Mouse (Mus musculus) 3T3-L1 (cell line): ENCODE data around the gene Smarcd3.
"Not testable (repeated sequence)": the region's sequence is repeated elsewhere in the genome, so short reads cannot be mapped to it uniquely, and the experiment has no call there.

ENCODE experiments used
- DNase-seq: peaks from one replicate; pipeline ENCODE4 v3.0.0-alpha.2; 2015; ENCODE audit warnings: low read depth, low spot score

The Smarcd3 gene

DNA sequence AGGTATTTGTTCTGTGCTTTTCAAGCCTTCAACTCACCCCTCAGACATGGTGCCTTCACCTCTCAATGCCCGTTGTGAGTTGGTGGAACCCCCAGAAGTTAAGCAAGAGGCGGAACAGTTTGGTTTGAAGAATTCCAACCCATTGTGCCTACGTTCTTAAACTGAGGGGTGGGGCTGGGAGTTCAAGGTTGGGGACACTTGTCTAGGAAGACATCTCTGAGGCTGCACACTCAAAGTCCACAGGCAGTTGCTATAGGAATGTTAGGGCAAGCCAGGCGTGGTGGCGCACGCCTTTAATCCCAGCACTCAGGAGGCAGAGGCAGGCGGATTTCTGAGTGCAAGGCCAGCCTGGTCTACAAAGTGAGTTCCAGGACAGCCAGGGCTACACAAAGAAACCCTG lies 68.9 kb downstream of the Smarcd3 start:
- not testable (repeated sequence) for DNase-seq

DNA sequence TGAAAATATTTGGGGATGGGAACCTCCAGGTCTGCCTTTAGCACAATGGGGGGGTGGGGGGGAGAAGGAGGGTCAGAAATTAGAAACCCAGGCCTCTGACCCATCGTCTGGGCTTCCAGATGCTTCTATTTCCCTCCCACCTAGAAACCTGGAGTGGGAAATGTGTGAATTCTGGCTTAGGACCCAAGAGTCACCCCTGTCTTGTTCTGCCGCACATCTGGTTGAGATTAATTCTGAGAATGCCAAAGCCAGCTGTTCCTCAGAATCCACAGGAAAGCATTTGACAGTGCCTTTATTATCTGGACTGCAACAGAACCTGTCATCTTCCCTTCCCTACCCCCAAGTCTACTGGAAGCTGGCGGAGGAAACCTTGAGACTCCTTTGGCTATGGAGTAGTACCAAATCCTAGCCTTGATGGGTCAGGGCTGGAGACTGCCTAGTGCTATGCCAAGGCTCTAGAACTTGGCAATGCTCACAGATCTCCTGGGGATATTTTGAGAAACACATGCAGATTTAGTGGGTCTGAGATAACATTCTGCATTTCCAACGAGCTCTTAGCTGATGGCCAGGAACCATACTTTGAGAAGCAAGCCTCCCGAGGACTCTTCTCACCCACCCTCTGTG lies 70.5 kb downstream of the Smarcd3 start:
- DNase-seq = peak; percentile 56

DNA sequence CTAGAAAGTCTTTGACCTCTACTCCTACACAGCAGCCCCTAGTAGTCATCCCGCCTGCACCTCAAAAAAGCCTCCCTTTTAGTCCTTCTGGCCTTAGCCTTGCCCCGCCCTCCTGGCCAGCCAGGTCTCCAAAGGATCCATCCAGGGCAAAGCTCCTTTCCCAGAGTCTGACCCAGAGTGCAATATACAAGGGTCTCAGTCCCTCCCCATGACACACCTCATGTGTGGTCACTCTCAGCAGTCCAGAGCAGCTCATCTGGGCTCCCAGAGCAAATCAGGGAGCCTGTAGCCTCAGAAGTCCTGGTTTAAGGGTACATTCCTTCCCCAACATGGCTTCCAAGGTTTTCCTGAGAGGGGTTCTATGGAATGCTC lies 72.9 kb downstream of the Smarcd3 start:
- no peak for DNase-seq

DNA sequence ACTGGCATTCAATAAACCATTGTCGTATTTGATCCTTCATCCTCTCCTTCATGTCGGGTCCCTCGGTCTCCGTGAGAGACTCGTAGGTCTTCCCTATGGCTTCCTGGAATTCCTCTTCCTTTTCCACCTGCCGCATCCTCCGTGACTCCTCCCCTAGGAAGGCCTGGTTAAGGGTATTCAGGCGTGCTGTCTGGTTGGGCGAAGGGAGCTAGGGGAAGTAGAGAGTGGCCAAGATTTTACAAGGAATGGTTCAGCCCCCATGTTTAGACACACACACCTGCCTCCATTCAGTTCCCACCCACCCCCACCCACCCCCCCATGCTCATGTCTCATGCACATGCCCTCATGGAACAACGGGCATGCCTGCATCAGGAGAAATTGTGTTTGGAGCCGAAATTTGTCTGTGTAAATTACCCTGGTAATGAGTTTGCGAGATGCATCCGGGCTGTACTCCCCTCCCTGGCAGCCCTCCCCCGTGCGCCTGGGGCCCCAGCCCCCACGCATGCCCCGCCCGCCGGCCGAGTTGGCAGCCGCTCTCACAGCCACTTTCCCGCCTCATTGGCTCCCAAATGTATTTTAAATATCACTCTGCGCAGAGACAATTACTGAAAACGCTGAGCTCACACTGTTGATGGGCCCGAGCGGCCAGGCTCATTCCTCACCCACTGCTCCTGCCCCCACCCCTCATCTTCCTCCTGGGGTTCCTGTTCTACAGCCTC lies 73.5 kb downstream of the Smarcd3 start:
- DNase-seq = no peak

DNA sequence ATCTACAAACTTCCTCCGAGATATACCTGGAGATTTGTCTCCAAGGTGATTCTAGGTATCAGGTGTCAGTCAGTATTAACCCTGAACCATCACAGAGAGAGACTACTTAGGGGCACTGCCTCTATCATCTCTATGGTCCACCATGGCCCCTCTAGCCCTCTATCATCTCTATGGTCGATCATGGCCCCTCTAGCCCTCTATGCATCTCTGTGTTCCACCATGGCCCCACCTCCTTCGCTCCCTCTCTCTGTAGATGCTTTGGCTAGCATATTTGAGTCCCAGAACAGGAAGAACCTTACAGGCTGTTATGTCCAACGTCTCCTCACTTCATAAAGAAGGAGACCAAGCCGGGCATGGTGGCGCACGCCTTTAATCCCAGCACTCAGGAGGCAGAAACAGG lies 81.6 kb downstream of the Smarcd3 start:
- no peak for DNase-seq

DNA sequence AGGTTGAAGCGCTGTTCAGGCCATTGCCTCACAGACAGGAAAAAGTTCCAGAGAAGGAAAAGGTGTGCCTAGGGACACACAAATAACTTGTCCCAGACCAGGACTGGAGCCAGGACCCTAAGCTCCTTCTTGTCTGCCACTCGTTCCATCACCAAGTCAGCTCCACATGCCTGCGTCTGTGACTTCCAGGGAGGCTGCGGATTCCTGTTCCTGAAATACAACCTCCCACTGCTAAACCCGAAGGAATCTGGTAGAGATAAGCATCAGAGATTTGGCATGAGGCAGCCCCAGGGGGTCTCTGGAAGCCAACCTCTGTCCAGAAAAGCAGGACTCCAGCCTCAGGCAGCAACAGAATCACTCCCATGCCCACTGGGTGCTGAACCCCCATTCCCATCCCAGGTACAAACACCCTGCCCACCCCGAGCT lies 83.1 kb downstream of the Smarcd3 start:
- DNase-seq = no peak
